Mouse (Mus musculus) 3134 (cell line): Measurements from ENCODE around the gene Cdpf1.
"Not testable (repeated sequence)": the region's sequence is repeated elsewhere in the genome, so short reads cannot be mapped to it uniquely, and the experiment has no call there.

Experiments
- DNase-seq: peaks from one replicate; pipeline ENCODE4 v3.0.0-alpha.2; 2011; ENCODE audit warnings: low spot score; ENCODE audit not compliant: insufficient read length; ENCODE audit errors: extremely low read depth

Gene Cdpf1

GRCm38 (mm10) chr15:85809091-85809490 lies 2.4 kb downstream of the Cdpf1 start:
- DNase-seq = no peak

GRCm38 (mm10) chr15:85808434-85808833 lies 3.1 kb downstream of the Cdpf1 start:
- no peak for DNase-seq

- DNase-seq = no peak
Observed at GRCm38 (mm10) chr15:85808031-85808430, 3.5 kb downstream of the Cdpf1 start.

GRCm38 (mm10) chr15:85807404-85807803 lies 4.1 kb downstream of the Cdpf1 start:
- DNase-seq = no peak

GRCm38 (mm10) chr15:85806886-85807285 lies 4.6 kb downstream of the Cdpf1 start:
- DNase-seq = no peak

GRCm38 (mm10) chr15:85802931-85803330 lies 8.6 kb downstream of the Cdpf1 start:
- no peak for DNase-seq

GRCm38 (mm10) chr15:85798676-85799075 lies 12.8 kb downstream of the Cdpf1 start:
- DNase-seq = no peak

- DNase-seq = no peak
Observed at GRCm38 (mm10) chr15:85795516-85795915, 16.0 kb downstream of the Cdpf1 start.

- DNase-seq = no peak
Observed at GRCm38 (mm10) chr15:85792819-85793218, 18.7 kb downstream of the Cdpf1 start.

- no peak for DNase-seq
Observed at GRCm38 (mm10) chr15:85791449-85791848, 20.0 kb downstream of the Cdpf1 start.

- DNase-seq = no peak
Observed at GRCm38 (mm10) chr15:85788633-85789032, 22.9 kb downstream of the Cdpf1 start.

GRCm38 (mm10) chr15:85788051-85788450 lies 23.4 kb downstream of the Cdpf1 start:
- DNase-seq = no peak

- no peak for DNase-seq
Observed at GRCm38 (mm10) chr15:85787482-85787881, 24.0 kb downstream of the Cdpf1 start.

- DNase-seq = no peak
Observed at GRCm38 (mm10) chr15:85786711-85787110, 24.8 kb downstream of the Cdpf1 start.

GRCm38 (mm10) chr15:85784341-85784740 lies 27.2 kb downstream of the Cdpf1 start:
- DNase-seq = no peak

- no peak for DNase-seq
Observed at GRCm38 (mm10) chr15:85783146-85783545, 28.4 kb downstream of the Cdpf1 start.

- not testable (repeated sequence) for DNase-seq
Observed at GRCm38 (mm10) chr15:85778891-85779290, 32.6 kb downstream of the Cdpf1 start.

GRCm38 (mm10) chr15:85776771-85777170 lies 34.7 kb downstream of the Cdpf1 start:
- no peak for DNase-seq

- DNase-seq = no peak
Observed at GRCm38 (mm10) chr15:85776241-85776640, 35.3 kb downstream of the Cdpf1 start.

GRCm38 (mm10) chr15:85775001-85775400 lies 36.5 kb downstream of the Cdpf1 start:
- DNase-seq = no peak

- no peak for DNase-seq
Observed at GRCm38 (mm10) chr15:85774419-85774818, 37.1 kb downstream of the Cdpf1 start.

GRCm38 (mm10) chr15:85772146-85772740 lies 39.3 kb downstream of the Cdpf1 start:
- no peak for DNase-seq
